Mouse (Mus musculus) liver, embryonic 14.5 days (tissue): ENCODE data around the gene Ireb2. TPM values are rescaled to one million over a fixed set of nuclear protein-coding genes. Genes with fewer than 3 reads are reported as not detected.

Experiments used
- ATAC-seq: fragments of 200-750 bp; cut with Nextera tagmentation; 2 replicates; pipeline ENCODE4 v1.8.0; 2017; ENCODE audit warnings: moderate number of reproducible peaks, mild to moderate bottlenecking, moderate library complexity; ENCODE audit not compliant: insufficient read depth
- DNase-seq, 3 experiments: peaks; one replicate each; pipeline ENCODE4 v3.0.0-alpha.2; 2012 to 2013; ENCODE audit warnings: low read depth in 3 of 3, low spot score in 3 of 3
- H3K27ac ChIP-seq: fragments of 300-500 bp; sonication (generic); 2 replicates; pipeline ENCODE4 v1.5.1; 2014; ENCODE audit warnings: moderate library complexity, mild to moderate bottlenecking, control low read depth, inconsistent platforms
- H3K27me3 ChIP-seq: fragments of 300-500 bp; sonication (generic); 2 replicates; pipeline ENCODE4 v1.6.1; 2014; ENCODE audit warnings: mild to moderate bottlenecking, low read length, moderate library complexity; ENCODE audit not compliant: control insufficient read depth, insufficient read depth
- H3K36me3 ChIP-seq: fragments of 300-500 bp; sonication (generic); replicated peaks from 2 replicates; pipeline ENCODE4 v1.6.1; 2014; ENCODE audit warnings: low read depth; ENCODE audit not compliant: control insufficient read depth, insufficient read depth
- H3K4me1 ChIP-seq, 2 experiments: fragments of 200-500 bp in 1 of 2; fragments of 300-500 bp in 1 of 2; sonication (generic) in 1 of 2; replicated peaks; 2 replicates each; pipeline ENCODE4 v1.6.1; 2012 to 2014; ENCODE audit warnings: antibody characterized with exemption in 1 of 2, inconsistent platforms in 1 of 2, low read length in 1 of 2; ENCODE audit not compliant: control insufficient read depth in 2 of 2, insufficient read depth in 2 of 2
- H3K4me2 ChIP-seq: fragments of 300-500 bp; sonication (generic); 2 replicates; pipeline ENCODE4 v1.6.1; 2014; ENCODE audit warnings: low read depth, mild to moderate bottlenecking, control low read depth, moderate library complexity
- H3K4me3 ChIP-seq, 2 experiments: fragments of 200-500 bp in 1 of 2; fragments of 300-500 bp in 1 of 2; sonication (generic) in 1 of 2; 2 replicates each; pipeline ENCODE4 v1.5.1; 2012 to 2014; ENCODE audit warnings: low read depth in 2 of 2, low read length in 2 of 2, mild to moderate bottlenecking in 2 of 2, control low read depth in 1 of 2, inconsistent platforms in 1 of 2, moderate library complexity in 1 of 2; ENCODE audit not compliant: insufficient read depth in 1 of 2
- H3K9ac ChIP-seq: fragments of 300-500 bp; sonication (generic); replicated peaks from 2 replicates; pipeline ENCODE4 v1.6.1; 2014; ENCODE audit warnings: mild to moderate bottlenecking, control low read depth, moderate library complexity
- H3K9me3 ChIP-seq: fragments of 300-500 bp; sonication (generic); 2 replicates; pipeline ENCODE4 v1.6.1; 2016; ENCODE audit warnings: low read length, mixed read lengths; ENCODE audit not compliant: control insufficient read depth
- CTCF ChIP-seq: IDR thresholded peaks from 2 replicates; pipeline ENCODE4 v1.5.1; 2016; ENCODE audit warnings: antibody characterized with exemption, low read depth, control low read depth
- EP300 ChIP-seq: IDR thresholded peaks from 2 replicates; pipeline ENCODE4 v1.6.1; 2016; ENCODE audit warnings: antibody characterized with exemption, low read depth
- WGBS: fragments of 180-500 bp; shearing (Covaris S2); extraction: QIAGEN DNeasy Blood & Tissue Kit; methylation state at CpG from one replicate; pipeline ENCODE4 v1.1.7; 2014; ENCODE audit not compliant: insufficient replicate concordance; 5-methylcytosine and 5-hydroxymethylcytosine counted together
- polyA plus RNA-seq, 2 experiments: library from polyadenylated mRNA; depleted of rRNA in 1 of 2; stranded (reverse) in 1 of 2; unstranded in 1 of 2; fragments of >200 nt; fragmentation: Nextera tagmentation in 1 of 2; extraction: Ambion mirVana in 1 of 2; gene quantifications; 2 replicates each; pipeline versions ENCODE4 v1.2.1 to v1.2.3; 2012 to 2014

The Ireb2 gene
- polyA plus RNA-seq, 2 experiments, result 8.9 to 12.3 TPM

- Histone ChIP-seq H3K4me3 (no peak overlapping the region), H3K4me2 (no peak overlapping the region), H3K9me3 (no peaks in the 10 kb centered on the region), H3K27ac (no peak overlapping the region), H3K36me3 (no peaks in the 10 kb centered on the region), H3K27me3 (no peaks in the 10 kb centered on the region), H3K9ac (no peak overlapping the region), H3K4me1 (no peaks in the 10 kb centered on the region)
- ATAC-seq, result no peak
- no peak for DNase-seq
- TF ChIP-seq CTCF (peak; percentile 51), EP300 (no peak)
- WGBS, result 0% methylated on average over 1 of the region's 1 CpGs
These were observed 68.2 kb downstream of the Ireb2 start for GRCm38 (mm10) chr9:54931765-54932164.

DNA sequence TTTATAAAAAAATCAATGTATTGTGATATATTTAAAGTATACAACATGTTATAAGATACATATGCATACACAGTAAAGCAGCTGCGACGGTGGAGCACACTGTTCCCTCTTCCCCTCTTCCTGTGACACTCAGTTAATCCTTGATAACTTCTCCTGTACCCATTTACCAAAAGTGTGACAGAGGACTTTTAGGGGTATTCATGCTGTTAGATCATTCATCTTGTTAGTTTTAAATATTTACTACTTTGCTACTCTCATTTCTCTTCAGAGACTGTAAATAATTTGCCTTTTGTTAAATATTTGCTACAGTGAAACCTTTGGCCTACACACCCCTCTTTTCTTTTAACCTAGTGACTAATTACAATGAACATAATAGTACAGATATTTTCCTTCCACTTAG, 68.8 kb downstream of the Ireb2 start:
- Histone ChIP-seq H3K9me3 (no peaks in the 10 kb centered on the region), H3K27ac (no peak overlapping the region), H3K4me2 (no peak overlapping the region), H3K4me3 (no peak overlapping the region), H3K36me3 (no peaks in the 10 kb centered on the region), H3K4me1 (no peaks in the 10 kb centered on the region), H3K9ac (no peak overlapping the region), H3K27me3 (no peaks in the 10 kb centered on the region)
- whole genome bisulfite sequencing, result 56% methylated on average over 2 of the region's 2 CpGs
- ATAC-seq, result no peak
- TF ChIP-seq CTCF (no peak), EP300 (no peak)
- no peak for DNase-seq

GRCm38 (mm10) chr9:54942071-54942470, 78.5 kb downstream of the Ireb2 start:
- Histone ChIP-seq H3K36me3 (no peaks in the 10 kb centered on the region), H3K27me3 (no peaks in the 10 kb centered on the region), H3K4me1 (no peaks in the 10 kb centered on the region), H3K27ac (no peak overlapping the region), H3K9me3 (no peaks in the 10 kb centered on the region), H3K9ac (no peak overlapping the region), H3K4me2 (no peak overlapping the region), H3K4me3 (no peak overlapping the region)
- WGBS, result 69% methylated on average over 4 of the region's 4 CpGs
- no peak for TF ChIP-seq EP300
- TF ChIP-seq CTCF, result no peak
- ATAC-seq (no peak), DNase-seq (no peak)

GRCm38 (mm10) chr9:54944467-54944866, 80.9 kb downstream of the Ireb2 start:
- Histone ChIP-seq H3K9ac (no peak overlapping the region), H3K4me3 (no peak overlapping the region), H3K4me1 (no peaks in the 10 kb centered on the region), H3K9me3 (no peaks in the 10 kb centered on the region), H3K27ac (no peak overlapping the region), H3K27me3 (no peaks in the 10 kb centered on the region), H3K36me3 (no peaks in the 10 kb centered on the region), H3K4me2 (no peak overlapping the region)
- 57% methylated on average over 2 of the region's 2 CpGs for WGBS
- DNase-seq (no peak), ATAC-seq (no peak)
- no peak for TF ChIP-seq EP300
- TF ChIP-seq CTCF, result no peak

GRCm38 (mm10) chr9:54946256-54946655, 82.7 kb downstream of the Ireb2 start:
- 68% methylated on average over 16 of the region's 16 CpGs for WGBS
- no peaks in the 10 kb centered on the region; a peak in 3 of 4 replicates for H3K4me1 ChIP-seq
- no peak overlapping the region for H3K4me3 ChIP-seq
- H3K9ac ChIP-seq, result no peak overlapping the region
- H3K36me3 ChIP-seq, result no peaks in the 10 kb centered on the region
- no peak for ATAC-seq
- TF ChIP-seq EP300 (no peak), CTCF (no peak)
- no peak for DNase-seq
- no peaks in the 10 kb centered on the region for H3K27me3 ChIP-seq
- H3K27ac ChIP-seq, result no peak overlapping the region
- no peak overlapping the region for H3K4me2 ChIP-seq
- no peaks in the 10 kb centered on the region for H3K9me3 ChIP-seq
